Mouse (Mus musculus) stomach, embryonic 15.5 days (tissue): ENCODE data around the gene Pum2. TPM values are rescaled to one million over a fixed set of nuclear protein-coding genes. Genes with fewer than 3 reads are reported as not detected.

Source experiments
- ATAC-seq: fragments of 200-750 bp; cut with Nextera tagmentation; 2 replicates; pipeline ENCODE4 v1.8.0; 2017; ENCODE audit warnings: low read depth, moderate number of reproducible peaks, moderate TSS enrichment; ENCODE audit not compliant: insufficient read depth, low FRiP score
- H3K27ac ChIP-seq: fragments of 300-500 bp; sonication (generic); 2 replicates; pipeline ENCODE4 v1.5.1; 2015; ENCODE audit warnings: mild to moderate bottlenecking, inconsistent platforms
- H3K27me3 ChIP-seq: fragments of 300-500 bp; sonication (generic); replicated peaks from 2 replicates; pipeline ENCODE4 v1.6.1; 2015; ENCODE audit warnings: inconsistent platforms
- H3K36me3 ChIP-seq: fragments of 300-500 bp; sonication (generic); 2 replicates; pipeline ENCODE4 v1.6.1; 2015; ENCODE audit warnings: inconsistent platforms
- H3K4me1 ChIP-seq: fragments of 300-500 bp; sonication (generic); 2 replicates; pipeline ENCODE4 v1.6.1; 2015; ENCODE audit warnings: inconsistent platforms
- H3K4me2 ChIP-seq: fragments of 300-500 bp; sonication (generic); 2 replicates; pipeline ENCODE4 v1.6.1; 2015; ENCODE audit warnings: mild to moderate bottlenecking, inconsistent platforms
- H3K4me3 ChIP-seq: fragments of 300-500 bp; sonication (generic); replicated peaks from 2 replicates; pipeline ENCODE4 v1.5.1; 2015; ENCODE audit warnings: inconsistent platforms
- H3K9ac ChIP-seq: fragments of 300-500 bp; sonication (generic); 2 replicates; pipeline ENCODE4 v1.6.1; 2015; ENCODE audit warnings: inconsistent platforms
- H3K9me3 ChIP-seq: fragments of 300-500 bp; sonication (generic); 2 replicates; pipeline ENCODE4 v1.6.1; 2016; ENCODE audit warnings: inconsistent platforms
- WGBS: fragments of 180-500 bp; shearing (Covaris S2); methylation state at CpG from one replicate; pipeline ENCODE4 v1.1.7; 2015; 5-methylcytosine and 5-hydroxymethylcytosine counted together
- polyA plus RNA-seq: library from polyadenylated mRNA; unstranded; fragments of >200 nt; fragmentation: Nextera tagmentation; extraction: Ambion mirVana; gene quantifications from 2 replicates; pipeline ENCODE4 v1.2.1, GENCODE M21; 2015

Pum2 gene
- polyA plus RNA-seq, 1 experiment from 2014 or later: 39.3 TPM

GRCm38 (mm10) chr12:8764221-8764930 is 90.4 kb downstream of the Pum2 start:
- Histone ChIP-seq H3K9ac (no peak overlapping the region), H3K27ac (no peak overlapping the region), H3K36me3 (no peaks in the 10 kb centered on the region), H3K4me1 (no peaks in the 10 kb centered on the region), H3K27me3 (no peaks in the 10 kb centered on the region), H3K4me2 (no peak overlapping the region), H3K4me3 (no peak overlapping the region), H3K9me3 (no peaks in the 10 kb centered on the region)
- no peak for ATAC-seq
- whole genome bisulfite sequencing: 66% methylated on average over 15 of the region's 15 CpGs

- H3K4me1 ChIP-seq: peaks cover 16% of the 10 kb centered on the region
- H3K9me3 ChIP-seq: no peaks in the 10 kb centered on the region
- H3K4me2 ChIP-seq: peak within 1 kb of the TSS; percentile 83
- no peaks in the 10 kb centered on the region for H3K36me3 ChIP-seq
- H3K27me3 ChIP-seq: no peaks in the 10 kb centered on the region
- peak; percentile 89 for ATAC-seq
- H3K9ac ChIP-seq: peak within 1 kb of the TSS; percentile 73
- peak within 1 kb of the TSS; percentile 79 for H3K27ac ChIP-seq
- H3K4me3 ChIP-seq: peak within 1 kb of the TSS; percentile 84
- WGBS: under 1% methylated on average over 67 of the region's 67 CpGs
Measured at GRCm38 (mm10) chr12:8770946-8771843, 97.3 kb downstream of the Pum2 start, which contains the start of gene Sdc1. TSS of gene Sdc1 (plus strand) at chr12:8771323.

- under 1% methylated on average over 37 of the region's 37 CpGs for WGBS
- Histone ChIP-seq H3K9me3 (no peaks in the 10 kb centered on the region), H3K4me3 (peak overlapping the region; percentile 84), H3K4me2 (peak overlapping the region; percentile 83), H3K4me1 (peaks cover 18% of the 10 kb centered on the region), H3K27ac (peak overlapping the region; percentile 79), H3K27me3 (no peaks in the 10 kb centered on the region), H3K36me3 (no peaks in the 10 kb centered on the region), H3K9ac (peak overlapping the region; percentile 73)
- no peak for ATAC-seq
Measured at GRCm38 (mm10) chr12:8771844-8772380, 98.0 kb downstream of the Pum2 start.

GRCm38 (mm10) chr12:8772451-8773143 is 98.7 kb downstream of the Pum2 start:
- peak overlapping the region; percentile 73 for H3K9ac ChIP-seq
- peak overlapping the region; percentile 79 for H3K27ac ChIP-seq
- peaks cover 23% of the 10 kb centered on the region for H3K4me1 ChIP-seq
- peak overlapping the region; percentile 83 for H3K4me2 ChIP-seq
- ATAC-seq: peak; percentile 29
- no peaks in the 10 kb centered on the region for H3K9me3 ChIP-seq
- H3K36me3 ChIP-seq: no peaks in the 10 kb centered on the region
- H3K27me3 ChIP-seq: no peaks in the 10 kb centered on the region
- peak overlapping the region; percentile 84 for H3K4me3 ChIP-seq
- WGBS: under 1% methylated on average over 55 of the region's 55 CpGs

GRCm38 (mm10) chr12:8773336-8773735 is 99.4 kb downstream of the Pum2 start:
- H3K36me3 ChIP-seq: no peaks in the 10 kb centered on the region
- WGBS: 30% methylated on average over 6 of the region's 6 CpGs
- peaks cover 26% of the 10 kb centered on the region for H3K4me1 ChIP-seq
- peak overlapping the region; percentile 79 for H3K27ac ChIP-seq
- H3K4me3 ChIP-seq: peak overlapping the region; percentile 84
- H3K9me3 ChIP-seq: no peaks in the 10 kb centered on the region
- no peaks in the 10 kb centered on the region for H3K27me3 ChIP-seq
- H3K9ac ChIP-seq: no peak overlapping the region; the same call in 1 of the 2 replicates
- H3K4me2 ChIP-seq: peak overlapping the region; percentile 83
- ATAC-seq: no peak

GRCm38 (mm10) chr12:8774183-8774582 is 100.2 kb downstream of the Pum2 start:
- no peaks in the 10 kb centered on the region for H3K9me3 ChIP-seq
- H3K4me3 ChIP-seq: no peak overlapping the region
- H3K27ac ChIP-seq: peak overlapping the region; percentile 79; the same call in 1 of the 2 replicates
- H3K27me3 ChIP-seq: no peaks in the 10 kb centered on the region
- H3K4me1 ChIP-seq: peaks cover 26% of the 10 kb centered on the region
- H3K36me3 ChIP-seq: no peaks in the 10 kb centered on the region
- peak overlapping the region; percentile 83 for H3K4me2 ChIP-seq
- no peak for ATAC-seq
- no peak overlapping the region for H3K9ac ChIP-seq

GRCm38 (mm10) chr12:8776206-8776605 is 102.3 kb downstream of the Pum2 start:
- Histone ChIP-seq H3K9me3 (no peaks in the 10 kb centered on the region), H3K27ac (peak overlapping the region; percentile 55), H3K4me2 (no peak overlapping the region), H3K36me3 (no peaks in the 10 kb centered on the region), H3K9ac (no peak overlapping the region), H3K4me1 (peaks cover 38% of the 10 kb centered on the region), H3K27me3 (no peaks in the 10 kb centered on the region), H3K4me3 (no peak overlapping the region)
- WGBS: 83% methylated on average over 7 of the region's 7 CpGs
- no peak for ATAC-seq

- no peak overlapping the region for H3K4me2 ChIP-seq
- no peak for ATAC-seq
- peaks cover 42% of the 10 kb centered on the region for H3K4me1 ChIP-seq
- no peak overlapping the region for H3K9ac ChIP-seq
- peak overlapping the region; percentile 59; the same call in 1 of the 2 replicates for H3K27ac ChIP-seq
- H3K36me3 ChIP-seq: no peaks in the 10 kb centered on the region
- WGBS: 81% methylated on average over 3 of the region's 3 CpGs
- no peak overlapping the region for H3K4me3 ChIP-seq
- H3K27me3 ChIP-seq: no peaks in the 10 kb centered on the region
- no peaks in the 10 kb centered on the region for H3K9me3 ChIP-seq
Measured at GRCm38 (mm10) chr12:8776741-8777140, 102.8 kb downstream of the Pum2 start.

GRCm38 (mm10) chr12:8778106-8778505 is 104.2 kb downstream of the Pum2 start:
- WGBS: 76% methylated on average over 7 of the region's 7 CpGs
- H3K27me3 ChIP-seq: no peaks in the 10 kb centered on the region
- no peak overlapping the region for H3K4me3 ChIP-seq
- peak overlapping the region; percentile 59 for H3K27ac ChIP-seq
- no peaks in the 10 kb centered on the region for H3K9me3 ChIP-seq
- H3K36me3 ChIP-seq: no peaks in the 10 kb centered on the region
- H3K4me2 ChIP-seq: no peak overlapping the region
- peaks cover 48% of the 10 kb centered on the region for H3K4me1 ChIP-seq
- ATAC-seq: no peak
- H3K9ac ChIP-seq: no peak overlapping the region

- Histone ChIP-seq H3K9ac (no peak overlapping the region), H3K9me3 (no peaks in the 10 kb centered on the region), H3K27ac (peak overlapping the region; percentile 71), H3K4me2 (no peak overlapping the region), H3K4me3 (no peak overlapping the region), H3K27me3 (no peaks in the 10 kb centered on the region), H3K36me3 (no peaks in the 10 kb centered on the region), H3K4me1 (peaks cover 53% of the 10 kb centered on the region)
- WGBS: 52% methylated on average over 4 of the region's 4 CpGs
- ATAC-seq: no peak
Measured at GRCm38 (mm10) chr12:8779851-8780250, 105.9 kb downstream of the Pum2 start.

GRCm38 (mm10) chr12:8781121-8781520 is 107.2 kb downstream of the Pum2 start:
- no peaks in the 10 kb centered on the region for H3K27me3 ChIP-seq
- no peaks in the 10 kb centered on the region for H3K9me3 ChIP-seq
- peak overlapping the region; percentile 71 for H3K27ac ChIP-seq
- H3K36me3 ChIP-seq: no peaks in the 10 kb centered on the region
- WGBS: 76% methylated on average over 7 of the region's 7 CpGs
- no peak overlapping the region for H3K4me3 ChIP-seq
- peaks cover 60% of the 10 kb centered on the region for H3K4me1 ChIP-seq
- H3K9ac ChIP-seq: no peak overlapping the region
- no peak for ATAC-seq
- no peak overlapping the region for H3K4me2 ChIP-seq
